Mouse (Mus musculus) embryonic facial prominence, embryonic 15.5 days (tissue): ENCODE data around the gene Ppp5c. TPM values are rescaled to one million over a fixed set of nuclear protein-coding genes. Genes with fewer than 3 reads are reported as not detected.

Source experiments
- ATAC-seq: fragments of 200-750 bp; cut with Nextera tagmentation; 2 replicates; pipeline ENCODE4 v1.8.0; 2017; ENCODE audit warnings: low read depth, moderate TSS enrichment; ENCODE audit not compliant: insufficient number of reproducible peaks, low FRiP score, low TSS enrichment
- H3K27ac ChIP-seq: fragments of 300-500 bp; sonication (generic); replicated peaks from 2 replicates; pipeline ENCODE4 v1.5.1; 2015; ENCODE audit warnings: mild to moderate bottlenecking, inconsistent platforms
- H3K27me3 ChIP-seq: fragments of 300-500 bp; sonication (generic); 2 replicates; pipeline ENCODE4 v1.6.1; 2015; ENCODE audit warnings: inconsistent platforms
- H3K36me3 ChIP-seq: fragments of 300-500 bp; sonication (generic); 2 replicates; pipeline ENCODE4 v1.6.1; 2015; ENCODE audit warnings: mild to moderate bottlenecking, inconsistent platforms
- H3K4me1 ChIP-seq: fragments of 300-500 bp; sonication (generic); 2 replicates; pipeline ENCODE4 v1.6.1; 2015; ENCODE audit warnings: inconsistent platforms
- H3K4me2 ChIP-seq: fragments of 300-500 bp; sonication (generic); replicated peaks from 2 replicates; pipeline ENCODE4 v1.6.1; 2015; ENCODE audit warnings: mild to moderate bottlenecking, inconsistent platforms
- H3K4me3 ChIP-seq: fragments of 300-500 bp; sonication (generic); replicated peaks from 2 replicates; pipeline ENCODE4 v1.5.1; 2015; ENCODE audit warnings: mild to moderate bottlenecking, inconsistent platforms
- H3K9ac ChIP-seq: fragments of 300-500 bp; sonication (generic); 2 replicates; pipeline ENCODE4 v1.6.1; 2015; ENCODE audit warnings: inconsistent platforms
- H3K9me3 ChIP-seq: fragments of 300-500 bp; sonication (generic); replicated peaks from 2 replicates; pipeline ENCODE4 v1.6.1; 2016; ENCODE audit warnings: inconsistent platforms
- WGBS: fragments of 180-500 bp; shearing (Covaris S2); methylation state at CpG from one replicate; pipeline ENCODE4 v1.1.7; 2015; 5-methylcytosine and 5-hydroxymethylcytosine counted together
- polyA plus RNA-seq: library from polyadenylated mRNA; unstranded; fragments of >200 nt; fragmentation: Nextera tagmentation; extraction: Ambion mirVana; gene quantifications from 2 replicates; pipeline ENCODE4 v1.2.1, GENCODE M21; 2015

The Ppp5c gene
- polyA plus RNA-seq, 1 experiment from 2014 or later, result 113 TPM

- H3K4me1 ChIP-seq, result no peaks in the 10 kb centered on the region
- H3K36me3 ChIP-seq, result peaks cover 100% of the 10 kb centered on the region
- no peak overlapping the region for H3K27ac ChIP-seq
- H3K9me3 ChIP-seq, result no peaks in the 10 kb centered on the region
- H3K27me3 ChIP-seq, result no peaks in the 10 kb centered on the region
- H3K9ac ChIP-seq, result no peak overlapping the region
- H3K4me2 ChIP-seq, result no peak overlapping the region
- H3K4me3 ChIP-seq, result no peak overlapping the region
- no peak for ATAC-seq
- WGBS, result 86% methylated on average over 16 of the region's 16 CpGs
These were observed 18.3 kb downstream of the Ppp5c start for GRCm38 (mm10) chr7:17009326-17010009.

- no peaks in the 10 kb centered on the region for H3K27me3 ChIP-seq
- no peak overlapping the region for H3K4me2 ChIP-seq
- no peak for ATAC-seq
- no peak overlapping the region for H3K9ac ChIP-seq
- no peaks in the 10 kb centered on the region for H3K4me1 ChIP-seq
- H3K4me3 ChIP-seq, result no peak overlapping the region
- H3K9me3 ChIP-seq, result no peaks in the 10 kb centered on the region
- H3K36me3 ChIP-seq, result peaks cover 90% of the 10 kb centered on the region
- H3K27ac ChIP-seq, result no peak overlapping the region
- WGBS, result 75% methylated on average over 4 of the region's 4 CpGs
These were observed 20.4 kb downstream of the Ppp5c start for GRCm38 (mm10) chr7:17007300-17007699.

- Histone ChIP-seq H3K36me3 (peaks cover 80% of the 10 kb centered on the region), H3K27ac (no peak overlapping the region), H3K4me1 (0 out of 2 replicates have a peak, but pooled peaks cover 4% of the 10 kb centered on the region), H3K27me3 (no peaks in the 10 kb centered on the region), H3K9ac (no peak overlapping the region), H3K4me3 (no peak overlapping the region), H3K4me2 (no peak overlapping the region), H3K9me3 (no peaks in the 10 kb centered on the region)
- WGBS, result 78% methylated on average over 7 of the region's 7 CpGs
- no peak for ATAC-seq
These were observed 23.0 kb downstream of the Ppp5c start for GRCm38 (mm10) chr7:17004716-17005115.

GRCm38 (mm10) chr7:17003230-17003960 lies 24.3 kb downstream of the Ppp5c start:
- Histone ChIP-seq H3K4me3 (no peak overlapping the region), H3K36me3 (peaks cover 75% of the 10 kb centered on the region), H3K9me3 (no peaks in the 10 kb centered on the region), H3K4me2 (no peak overlapping the region), H3K27me3 (no peaks in the 10 kb centered on the region), H3K27ac (no peak overlapping the region), H3K9ac (no peak overlapping the region), H3K4me1 (0 out of 2 replicates have a peak, but pooled peaks cover 8% of the 10 kb centered on the region)
- 82% methylated on average over 7 of the region's 7 CpGs for WGBS
- ATAC-seq, result no peak

- Histone ChIP-seq H3K4me1 (0 out of 2 replicates have a peak, but pooled peaks cover 11% of the 10 kb centered on the region), H3K9me3 (no peaks in the 10 kb centered on the region), H3K9ac (no peak overlapping the region), H3K27ac (no peak overlapping the region), H3K4me3 (no peak overlapping the region), H3K27me3 (no peaks in the 10 kb centered on the region), H3K36me3 (peaks cover 71% of the 10 kb centered on the region), H3K4me2 (no peak overlapping the region)
- 7% methylated on average over 7 of the region's 7 CpGs for WGBS
- ATAC-seq, result peak; percentile 59; the same call in 1 of the 2 replicates
These were observed 25.1 kb downstream of the Ppp5c start for GRCm38 (mm10) chr7:17002375-17003195.

- Histone ChIP-seq H3K4me3 (no peak overlapping the region), H3K9ac (no peak overlapping the region), H3K9me3 (no peaks in the 10 kb centered on the region), H3K36me3 (peaks cover 48% of the 10 kb centered on the region), H3K4me2 (no peak overlapping the region), H3K27ac (no peak overlapping the region), H3K27me3 (no peaks in the 10 kb centered on the region), H3K4me1 (peaks cover 37% of the 10 kb centered on the region)
- ATAC-seq, result no peak
- whole genome bisulfite sequencing, result 21% methylated on average over 4 of the region's 4 CpGs
These were observed 28.1 kb downstream of the Ppp5c start for GRCm38 (mm10) chr7:16999650-17000049.

GRCm38 (mm10) chr7:16999233-16999632 lies 28.5 kb downstream of the Ppp5c start:
- Histone ChIP-seq H3K9me3 (no peaks in the 10 kb centered on the region), H3K4me2 (no peak overlapping the region), H3K4me3 (no peak overlapping the region), H3K27me3 (no peaks in the 10 kb centered on the region), H3K36me3 (peaks cover 44% of the 10 kb centered on the region), H3K27ac (no peak overlapping the region), H3K4me1 (peaks cover 38% of the 10 kb centered on the region), H3K9ac (no peak overlapping the region)
- ATAC-seq, result no peak
- 69% methylated on average over 4 of the region's 4 CpGs for WGBS

GRCm38 (mm10) chr7:16995345-16995744 lies 32.4 kb downstream of the Ppp5c start:
- Histone ChIP-seq H3K4me3 (peak overlapping the region; percentile 68), H3K36me3 (peaks cover 25% of the 10 kb centered on the region), H3K9me3 (no peaks in the 10 kb centered on the region), H3K27ac (no peak overlapping the region), H3K27me3 (no peaks in the 10 kb centered on the region), H3K9ac (peak overlapping the region; percentile 70), H3K4me2 (peak overlapping the region; percentile 65), H3K4me1 (peaks cover 60% of the 10 kb centered on the region)
- WGBS, result 81% methylated on average over 4 of the region's 4 CpGs
- no peak for ATAC-seq

GRCm38 (mm10) chr7:16994400-16994799 lies 33.3 kb downstream of the Ppp5c start:
- H3K9ac ChIP-seq, result peak overlapping the region; percentile 70
- H3K4me1 ChIP-seq, result peaks cover 66% of the 10 kb centered on the region
- peak overlapping the region; percentile 92 for H3K27ac ChIP-seq
- H3K4me2 ChIP-seq, result peak overlapping the region; percentile 65
- ATAC-seq, result no peak
- peak overlapping the region; percentile 68 for H3K4me3 ChIP-seq
- 3% methylated on average over 20 of the region's 20 CpGs for WGBS
- peaks cover 15% of the 10 kb centered on the region for H3K36me3 ChIP-seq
- H3K27me3 ChIP-seq, result no peaks in the 10 kb centered on the region
- no peaks in the 10 kb centered on the region for H3K9me3 ChIP-seq

- under 1% methylated on average over 27 of the region's 27 CpGs for WGBS
These were observed 33.9 kb downstream of the Ppp5c start for GRCm38 (mm10) chr7:16993651-16994399.

More at GRCm38 (mm10) chr7:16993651-16994399, 33.9 kb downstream of the Ppp5c start:
- Histone ChIP-seq H3K27me3 (no peaks in the 10 kb centered on the region), H3K4me3 (peak overlapping the region; percentile 68), H3K27ac (peak overlapping the region; percentile 92), H3K9ac (peak overlapping the region; percentile 70), H3K4me2 (peak overlapping the region; percentile 65), H3K9me3 (no peaks in the 10 kb centered on the region), H3K36me3 (peaks cover 12% of the 10 kb centered on the region), H3K4me1 (peaks cover 65% of the 10 kb centered on the region)
- peak; percentile 94 for ATAC-seq
